In the genomic region with DNA sequence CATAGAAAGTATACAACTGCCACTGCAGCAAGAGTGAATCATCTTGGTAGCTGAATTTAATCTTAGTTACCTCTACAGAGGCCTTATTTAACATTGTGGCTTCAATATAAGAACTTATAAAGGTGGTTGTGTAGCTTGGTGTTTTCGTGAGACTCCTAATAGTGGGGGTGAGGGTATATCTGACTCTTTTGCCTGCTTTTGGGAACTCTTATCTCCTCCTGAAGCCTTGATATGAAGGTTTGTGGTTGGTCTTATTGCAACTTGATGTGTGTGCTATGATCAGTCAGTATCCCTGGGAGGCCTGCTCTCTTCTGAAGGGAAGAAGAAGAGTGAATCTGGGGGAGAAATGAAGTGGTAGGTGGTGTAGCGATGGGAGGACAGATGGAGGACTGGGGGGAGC, we compare ENCODE assay signal across 16 mouse cellular contexts.
"Had no signal": no experiment of that assay in that cellular context is flagged by ENCODE, and none has a peak within 500 bp of the region (broad histone marks: within the 10 kb centered on the region; RNA-seq: fewer than 3 reads in every experiment).

No protein-coding gene starts in this region.

- DNase-seq: retina, postnatal 1 day; right cerebral cortex, postnatal 14 days; right cerebral cortex, postnatal 25 days; right cerebral cortex, postnatal 4 days; spleen, adult 18-20 months; thymus, adult 18-20 months; thymus, adult 2 months; thymus, postnatal 14 days; thymus, postnatal 25 days; thymus, postnatal 36 days; thymus, postnatal 4 days had no signal

- H3K9me3 ChIP-seq: neural tube, embryonic 12.5 days; neural tube, embryonic 13.5 days; neural tube, embryonic 15.5 days; stomach, embryonic 15.5 days had no signal

- H3K9ac ChIP-seq: neural tube, embryonic 12.5 days; neural tube, embryonic 13.5 days; neural tube, embryonic 15.5 days; stomach, embryonic 15.5 days had no signal

- H3K4me3 ChIP-seq: neural tube, embryonic 12.5 days; neural tube, embryonic 13.5 days; neural tube, embryonic 15.5 days; stomach, embryonic 15.5 days had no signal

- H3K4me2 ChIP-seq: neural tube, embryonic 12.5 days; neural tube, embryonic 13.5 days; neural tube, embryonic 15.5 days; stomach, embryonic 15.5 days had no signal

- H3K27me3 ChIP-seq: neural tube, embryonic 12.5 days; neural tube, embryonic 13.5 days; neural tube, embryonic 15.5 days; stomach, embryonic 15.5 days had no signal

- H3K36me3 ChIP-seq: neural tube, embryonic 12.5 days; neural tube, embryonic 13.5 days; neural tube, embryonic 15.5 days; stomach, embryonic 15.5 days had no signal

- H3K4me1 ChIP-seq: neural tube, embryonic 12.5 days had no signal

- H3K27ac ChIP-seq: neural tube, embryonic 12.5 days; neural tube, embryonic 13.5 days; neural tube, embryonic 15.5 days; stomach, embryonic 15.5 days; stomach, postnatal 0 days had no signal
